Mouse (Mus musculus): ENCODE results near the gene Zfp710. TPM values are rescaled to one million over a fixed set of nuclear protein-coding genes. Genes with fewer than 3 reads are reported as not detected.

The Zfp710 gene
- total RNA-seq, 2 experiments from 2014 or later: 18.4 to 20.2 TPM

DNA sequence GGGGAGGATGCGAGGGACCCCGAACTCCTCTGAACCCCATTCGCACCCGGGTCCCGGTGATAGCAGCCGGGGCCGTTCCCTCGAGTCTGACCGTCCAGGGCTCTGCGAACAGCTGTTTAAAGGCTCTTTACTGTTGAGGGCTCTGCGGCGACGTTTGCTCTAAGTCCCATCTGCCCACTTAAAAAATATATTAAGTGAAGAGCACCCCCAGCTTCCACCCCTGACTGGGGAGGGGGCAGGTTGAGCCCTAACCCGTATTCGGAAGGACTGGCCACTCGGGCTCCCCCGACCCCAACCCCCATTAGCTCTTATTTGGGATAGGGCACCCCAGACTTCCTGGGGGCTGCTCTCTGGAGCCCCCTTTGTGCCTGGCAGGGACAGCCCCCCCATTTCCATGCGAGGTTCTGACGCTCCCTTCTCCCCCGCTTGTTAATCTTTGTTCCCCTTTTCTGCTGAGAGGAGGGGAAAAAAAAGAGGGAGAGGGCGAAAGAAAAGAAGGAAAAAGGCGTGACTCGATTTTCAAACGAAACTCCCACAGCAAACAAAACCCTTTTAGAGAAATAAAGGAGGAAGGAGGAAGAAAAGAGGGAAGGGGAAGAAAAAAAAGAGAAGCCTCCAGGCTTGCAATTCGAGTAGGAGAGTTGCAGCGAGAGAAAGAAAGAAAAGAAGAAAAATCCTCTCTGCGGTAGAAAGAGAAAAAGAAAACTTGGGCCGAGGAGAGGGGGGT is 940 bp downstream of the Zfp710 start:
- DNase-seq (ENCODE audit: low spot score in 2 of 2): no peak
- intact Hi-C loops (cut with DNase I): loop anchor here (2.0 kb wide), 2 partner anchors 59 to 89 kb away; partner anchors contain the start of gene Idh2

DNA sequence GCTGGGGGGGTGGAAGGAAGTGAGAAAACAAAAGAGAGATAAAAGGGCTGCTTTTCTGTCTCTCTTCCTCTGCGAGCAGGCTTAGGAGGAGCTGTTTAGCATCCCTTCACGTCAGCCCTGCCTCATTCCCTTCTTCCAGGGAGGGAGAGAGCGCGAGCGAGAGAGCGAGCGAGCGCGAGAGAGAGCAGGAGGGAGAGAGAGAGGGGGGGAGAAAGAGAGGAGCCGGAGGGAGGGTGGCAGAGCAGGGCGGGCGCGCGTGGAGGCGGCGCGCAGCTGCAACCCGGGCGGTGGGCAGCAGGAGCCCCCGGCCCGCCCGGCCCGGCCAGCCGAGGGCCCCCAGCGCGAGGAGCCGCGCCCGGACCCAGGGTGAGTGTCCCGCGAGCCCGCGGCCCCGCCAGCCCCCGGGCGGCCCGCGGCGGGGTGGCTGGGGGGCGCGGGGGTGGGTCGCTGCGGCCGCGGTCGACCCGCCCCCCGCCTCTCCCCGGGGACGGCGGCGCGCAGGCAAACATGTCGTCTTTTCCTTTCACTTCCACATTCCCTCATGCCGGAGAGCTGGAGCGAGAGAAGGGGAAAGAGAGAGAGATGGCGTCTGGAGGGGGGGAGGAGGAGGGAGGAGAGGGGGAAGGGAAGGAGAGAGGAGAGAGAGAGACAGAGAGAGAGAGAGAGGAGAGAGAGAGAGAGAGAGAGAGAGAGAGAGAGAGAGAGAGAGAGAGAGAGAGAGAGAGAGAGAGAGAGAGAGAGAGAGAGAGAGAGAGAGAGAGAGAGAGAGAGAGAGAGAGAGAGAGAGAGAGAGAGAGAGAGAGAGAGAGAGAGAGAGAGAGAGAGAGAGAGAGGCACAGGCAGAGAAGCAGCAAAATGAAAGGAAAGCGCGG is 1.7 kb downstream of the Zfp710 start:
- intact Hi-C loops (cut with DNase I): loop anchor here (2.0 kb wide), 1 partner anchor 88 kb away; the partner anchor contains the start of gene Idh2
- peak; percentile 53 to 69 for DNase-seq (ENCODE audit: low spot score in 2 of 2)

DNA sequence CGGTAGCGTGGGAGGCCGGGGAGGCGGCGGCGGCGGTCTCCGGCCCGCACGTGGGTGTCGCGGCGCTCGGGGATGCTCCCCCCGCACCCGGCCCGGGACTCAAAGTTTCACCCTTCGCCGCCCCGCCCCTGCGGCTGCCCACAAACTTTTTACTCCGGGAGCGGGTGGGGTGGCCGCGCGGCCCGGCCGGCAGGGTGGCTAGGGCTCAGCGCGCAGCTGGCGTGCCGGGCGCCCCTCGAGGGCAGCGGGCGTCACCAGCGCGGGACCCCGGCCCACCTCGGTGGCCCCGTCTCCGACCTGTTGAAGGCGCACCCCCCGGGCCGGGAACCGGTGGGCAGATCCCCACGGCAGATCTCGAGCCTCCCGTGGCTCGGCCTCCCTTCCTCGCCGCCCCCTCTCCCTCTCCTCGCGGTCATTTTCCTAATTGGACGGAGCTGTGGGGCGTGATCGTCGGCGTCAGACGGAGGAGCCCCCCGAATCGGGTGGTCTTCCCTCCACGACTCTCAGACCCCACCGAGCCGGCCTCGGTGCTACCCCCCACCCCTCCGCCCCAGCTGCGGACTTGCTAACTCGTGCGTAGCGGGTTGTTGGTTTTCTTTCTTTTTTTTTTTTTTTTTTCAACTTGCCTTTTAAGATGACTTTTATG is 2.5 kb downstream of the Zfp710 start:
- intact Hi-C loops (cut with DNase I): loop anchor here (2.0 kb wide), 1 partner anchor 88 kb away; the partner anchor contains the start of gene Idh2
- peak; percentile 56 to 68 for DNase-seq (ENCODE audit: low spot score in 2 of 2)

DNA sequence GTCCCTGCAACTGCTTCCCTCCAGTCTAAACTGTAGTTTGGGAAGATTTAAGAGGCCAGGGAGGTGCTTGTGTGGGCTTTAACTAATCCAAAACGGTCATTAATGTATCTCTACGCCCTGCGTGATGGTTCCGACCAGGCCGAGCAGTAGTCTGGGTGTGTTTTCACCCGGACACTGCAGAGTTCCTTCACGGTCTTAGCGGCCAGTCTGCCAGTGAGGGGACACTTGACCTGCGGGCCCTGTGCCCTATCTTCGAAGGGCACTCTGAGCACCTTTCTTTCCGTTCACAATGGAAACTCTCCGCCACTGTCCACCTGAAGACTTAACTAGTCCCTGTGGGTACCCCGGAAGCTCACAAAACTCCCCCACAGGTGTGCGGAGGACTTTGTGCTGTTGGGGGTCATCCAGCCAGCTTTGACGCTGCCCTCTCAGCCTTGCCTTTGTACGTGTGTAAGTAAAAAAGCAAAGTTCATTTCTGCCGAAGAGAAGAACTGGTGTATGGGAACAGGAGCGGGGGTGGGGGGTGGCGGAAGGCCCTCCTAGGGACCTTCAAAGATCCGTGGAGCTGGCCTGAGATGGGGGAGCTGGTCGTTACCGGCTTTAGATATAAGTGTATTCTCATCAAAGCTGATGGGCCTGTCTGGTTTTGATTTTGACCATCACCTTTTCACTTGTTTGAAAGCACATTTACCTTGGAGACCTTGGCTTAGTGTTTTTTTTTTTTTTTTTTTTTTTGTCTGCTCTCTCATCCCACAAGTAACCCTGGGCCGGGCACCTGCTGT is 3.2 kb downstream of the Zfp710 start:
- DNase-seq (ENCODE audit: low spot score in 2 of 2): no peak
- intact Hi-C loops (cut with DNase I): loop anchor here (2.0 kb wide), 1 partner anchor 87 kb away; the partner anchor contains the start of gene Idh2

DNA sequence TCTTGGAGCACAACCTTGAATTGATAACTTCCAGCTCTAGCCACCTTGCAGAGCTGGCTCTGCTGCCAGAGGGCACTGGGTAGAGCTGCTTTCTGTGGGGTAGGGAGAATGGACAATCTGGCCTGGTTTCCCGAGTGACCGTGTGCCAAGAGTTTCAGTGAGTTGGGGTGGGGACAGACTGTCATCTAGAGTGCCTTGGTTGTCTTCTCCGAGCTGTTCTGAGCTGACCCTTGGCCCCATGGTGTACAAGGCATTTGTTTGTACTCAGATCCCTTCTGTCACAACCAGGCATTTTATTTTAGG is 3.8 kb downstream of the Zfp710 start:
- intact Hi-C loops (cut with DNase I): no loop called here
- DNase-seq (ENCODE audit: low spot score in 2 of 2): no peak

DNA sequence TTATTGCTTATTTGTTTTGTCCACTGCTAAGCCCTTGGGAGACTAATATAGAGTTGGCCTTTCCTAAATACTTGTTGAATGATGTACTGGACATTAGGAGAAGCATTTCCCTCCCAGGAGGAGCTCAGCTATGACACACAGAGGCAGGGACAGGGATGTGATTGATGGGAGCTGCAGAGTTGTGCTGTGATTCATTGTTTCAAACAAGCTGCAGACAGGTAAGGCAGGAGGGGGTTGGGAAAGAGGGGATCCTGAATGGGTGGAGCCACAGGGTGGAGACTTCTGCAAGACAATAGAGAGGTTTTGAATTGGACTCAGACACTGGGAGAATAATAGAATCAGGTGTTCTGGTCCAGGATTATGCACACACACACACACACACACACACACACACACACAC is 5.4 kb downstream of the Zfp710 start:
- DNase-seq (ENCODE audit: low spot score in 2 of 2): no peak
- intact Hi-C loops (cut with DNase I): no loop called here

DNA sequence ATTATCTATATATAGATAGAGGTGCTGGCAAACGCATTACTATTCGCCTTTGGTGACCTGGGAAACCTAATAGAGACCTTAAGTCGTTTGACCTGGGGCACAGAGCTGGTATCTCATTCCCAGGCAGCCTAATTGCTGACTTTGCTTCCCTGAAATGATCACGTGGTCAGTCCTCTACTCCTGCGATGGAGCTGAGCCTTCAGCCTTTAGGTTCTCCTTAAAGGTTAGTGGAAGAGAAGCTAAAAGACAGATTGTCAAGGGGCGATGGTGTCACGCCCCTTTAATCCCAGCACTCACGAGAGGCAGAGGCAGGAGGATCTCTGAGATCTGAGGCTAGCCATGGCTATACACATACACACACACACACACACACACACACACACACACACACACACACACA is 5.9 kb downstream of the Zfp710 start:
- no peak for DNase-seq (ENCODE audit: low spot score in 2 of 2)

DNA sequence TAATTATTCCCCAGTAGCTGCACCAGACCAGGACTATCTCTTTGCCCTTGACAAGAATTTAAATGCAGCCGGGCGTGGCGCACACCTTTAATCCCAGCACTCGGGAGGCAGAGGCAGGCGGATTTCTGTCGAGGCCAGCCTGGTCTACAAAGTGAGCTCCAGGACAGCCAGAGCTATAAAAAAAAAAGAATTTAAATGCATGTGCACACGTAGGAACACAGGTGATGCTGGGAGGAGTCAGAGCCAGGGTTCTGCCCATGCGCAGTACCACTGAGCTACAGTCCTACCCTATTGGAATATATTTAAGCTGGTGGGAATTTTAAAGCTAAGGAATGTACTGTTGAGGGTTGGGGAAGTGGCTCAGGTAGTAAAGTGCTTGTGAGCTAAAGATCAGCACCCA is 6.4 kb downstream of the Zfp710 start:
- intact Hi-C loops (cut with DNase I): no loop called here
- no peak for DNase-seq (ENCODE audit: low spot score in 2 of 2)

More for the DNA sequence above, 5.9 kb downstream of the Zfp710 start:
- intact Hi-C loops (cut with DNase I): no loop called here

DNA sequence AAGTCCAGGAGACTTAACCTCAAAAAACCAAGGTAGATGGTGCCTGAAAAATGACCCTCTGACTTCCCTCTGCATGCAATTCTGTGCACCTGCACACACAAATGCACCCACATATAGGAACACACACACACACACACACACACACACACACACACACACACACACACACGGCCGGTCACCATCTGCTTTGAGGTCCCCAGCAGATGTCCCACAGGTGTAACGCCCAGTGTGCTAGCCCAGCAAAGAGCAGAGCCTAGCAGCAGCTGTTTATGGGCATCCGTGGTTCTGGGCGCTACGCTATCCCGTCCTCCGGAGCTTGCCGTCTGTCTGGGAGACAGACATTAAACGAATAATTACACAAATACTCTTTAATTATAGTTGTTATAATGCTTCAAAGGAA is 6.9 kb downstream of the Zfp710 start:
- intact Hi-C loops (cut with DNase I): no loop called here
- DNase-seq (ENCODE audit: low spot score in 2 of 2): no peak

DNA sequence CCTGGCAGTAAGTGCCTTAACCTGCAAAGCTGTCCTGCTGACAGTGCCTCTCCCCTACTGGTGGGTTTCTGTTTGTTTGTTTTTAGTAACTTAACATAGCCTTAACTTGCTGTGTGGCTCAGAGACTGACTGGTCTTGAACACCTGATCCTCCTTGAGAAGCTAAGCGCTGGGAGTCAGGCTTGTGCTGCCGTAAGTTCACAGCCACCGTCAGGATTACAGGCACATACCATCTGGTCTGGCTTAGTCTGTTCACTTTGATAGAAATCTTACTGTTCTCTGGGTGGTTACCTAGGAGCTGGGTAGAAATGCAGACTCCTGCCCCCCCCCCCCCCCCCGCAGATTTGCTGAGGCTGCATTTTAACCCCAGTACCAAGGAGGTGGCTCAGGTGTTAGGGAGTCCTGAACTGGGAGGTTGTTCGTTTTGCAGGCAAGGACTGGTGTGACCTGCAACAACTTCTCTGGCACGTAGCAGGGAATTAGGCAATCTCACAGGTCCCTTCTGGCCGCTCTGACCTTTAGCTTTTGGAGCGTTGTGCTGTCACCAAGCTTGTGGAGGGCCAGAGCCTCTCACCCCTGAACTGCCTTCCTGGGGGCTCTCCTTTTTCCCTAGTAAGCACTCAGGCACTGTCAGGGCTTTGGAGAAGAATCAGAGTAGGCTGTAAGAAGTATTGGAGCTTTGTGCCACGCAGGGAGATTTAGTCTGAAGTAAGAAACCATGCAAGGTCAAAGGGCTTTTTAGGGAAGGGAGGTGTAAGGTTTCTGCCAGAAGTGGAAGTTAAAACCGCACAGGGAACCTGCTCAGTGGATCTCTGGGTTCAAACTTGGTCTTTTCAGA is 7.8 kb downstream of the Zfp710 start:
- DNase-seq (ENCODE audit: low spot score in 2 of 2): no peak
- intact Hi-C loops (cut with DNase I): no loop called here

DNA sequence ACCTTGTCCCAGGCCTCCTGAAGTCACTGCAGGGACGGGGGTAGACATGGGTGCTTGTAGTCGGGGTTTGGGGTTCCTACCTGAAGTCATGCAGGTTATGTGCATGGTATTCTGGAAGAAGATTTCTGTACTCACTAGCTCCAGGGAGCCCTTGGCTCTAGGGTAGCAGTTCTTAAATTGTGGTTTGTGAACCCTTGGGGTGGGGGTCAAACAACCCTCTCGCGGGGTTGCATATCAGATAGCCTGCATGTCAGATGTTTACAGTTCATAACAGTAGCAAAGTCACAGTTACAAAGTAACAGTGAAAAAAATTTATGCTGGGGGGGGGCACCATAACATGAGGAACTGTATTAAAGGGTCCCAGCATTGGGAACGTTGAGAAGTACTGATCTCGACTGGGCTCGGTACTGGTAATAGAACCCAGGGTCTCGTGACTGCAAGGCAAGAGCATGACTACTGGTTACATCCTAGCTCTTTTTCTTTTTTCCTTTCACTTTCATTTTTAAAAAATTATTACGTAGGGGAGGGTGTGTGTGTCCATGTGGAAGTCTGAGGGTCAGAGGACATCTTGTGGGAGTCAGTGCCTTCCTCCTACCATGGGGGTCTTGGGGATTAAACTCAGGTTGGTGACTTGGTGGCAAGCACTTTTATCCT is 8.6 kb downstream of the Zfp710 start:
- no peak for DNase-seq (ENCODE audit: low spot score in 2 of 2)
- intact Hi-C loops (cut with DNase I): no loop called here

DNA sequence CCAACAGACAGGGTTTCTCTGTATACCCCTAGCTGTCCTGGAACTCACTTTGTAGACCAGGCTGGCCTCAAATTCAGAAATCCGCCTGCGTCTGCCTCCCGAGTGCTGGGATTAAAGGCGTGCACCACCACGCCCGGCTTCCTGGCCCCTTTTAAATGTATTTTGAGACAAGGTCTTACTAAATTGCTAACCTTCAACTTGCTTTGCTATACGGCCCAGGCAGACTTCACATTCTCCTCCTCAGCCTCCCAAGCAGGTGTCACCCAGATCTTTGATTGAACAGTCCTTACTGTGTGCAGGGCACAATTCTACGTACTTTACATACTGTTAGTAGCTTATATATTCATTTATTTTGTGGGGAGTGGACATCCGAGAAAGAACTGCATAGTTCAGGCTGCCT is 9.2 kb downstream of the Zfp710 start:
- no peak for DNase-seq (ENCODE audit: low spot score in 2 of 2)
- intact Hi-C loops (cut with DNase I): no loop called here

DNA sequence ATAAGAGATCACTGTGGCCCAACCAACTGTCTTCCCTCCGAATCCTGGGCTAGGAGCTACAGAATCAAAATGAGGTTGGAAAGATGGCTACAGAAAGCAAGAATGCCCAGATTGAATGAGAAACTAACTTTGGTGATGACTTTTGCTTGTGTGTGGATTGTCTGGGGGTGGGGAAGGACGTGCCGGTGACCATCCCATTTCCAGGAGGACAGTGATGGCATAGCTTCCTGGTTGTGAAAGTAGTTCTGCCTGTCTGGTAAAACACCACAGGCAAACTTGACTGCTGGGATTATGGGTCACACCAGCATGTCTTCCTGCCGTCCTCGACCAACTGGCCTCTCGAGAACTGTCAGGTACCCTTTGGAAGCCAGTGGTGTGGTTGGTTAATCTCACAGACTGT is 10.5 kb downstream of the Zfp710 start:
- intact Hi-C loops (cut with DNase I): no loop called here

DNA sequence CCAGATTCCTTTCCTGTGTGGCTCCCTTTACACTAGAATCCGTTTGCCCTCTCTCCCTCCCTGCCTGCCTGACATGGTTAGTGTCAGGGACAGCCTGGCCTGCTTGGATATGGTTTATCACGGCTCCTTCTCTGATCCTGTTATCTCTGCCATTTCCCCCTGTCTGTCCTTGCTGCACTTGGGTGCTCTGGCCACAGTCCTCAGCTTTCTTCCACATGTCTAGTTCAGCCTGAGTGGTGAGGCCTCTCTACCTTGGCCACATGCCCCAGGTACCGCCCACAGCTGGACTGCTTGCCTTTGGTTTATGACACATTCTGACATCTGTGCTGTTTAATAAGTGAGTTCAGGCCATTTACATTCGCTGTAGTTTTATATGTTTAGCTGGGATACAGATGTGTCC is 11.1 kb downstream of the Zfp710 start:
- intact Hi-C loops (cut with DNase I): no loop called here
- DNase-seq (ENCODE audit: low spot score in 2 of 2): no peak

More for the DNA sequence above, 10.5 kb downstream of the Zfp710 start:
- DNase-seq (ENCODE audit: low spot score in 2 of 2): no peak

DNA sequence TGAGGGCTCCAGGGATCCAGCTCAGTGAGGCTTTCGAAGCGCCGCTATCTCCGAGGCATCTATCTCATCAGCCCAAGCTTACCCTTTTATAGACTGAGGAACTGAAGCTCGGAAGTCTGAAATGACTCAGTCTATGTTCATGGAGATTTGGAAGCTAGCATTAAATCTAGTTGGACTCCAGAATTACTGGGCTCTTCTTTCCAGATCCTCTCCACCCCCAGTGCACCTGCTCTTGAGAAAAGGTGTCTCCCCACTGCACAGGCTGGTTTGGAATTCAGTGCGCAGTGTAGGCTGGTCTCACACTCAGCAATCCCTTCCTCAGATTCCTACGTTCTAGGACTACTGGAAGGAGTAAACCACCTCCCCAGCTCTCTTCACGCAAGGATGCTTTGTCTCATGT is 15.1 kb downstream of the Zfp710 start:
- DNase-seq (ENCODE audit: low spot score in 2 of 2): peak in 1 of 2 experiments; percentile 46
- intact Hi-C loops (cut with DNase I): no loop called here

DNA sequence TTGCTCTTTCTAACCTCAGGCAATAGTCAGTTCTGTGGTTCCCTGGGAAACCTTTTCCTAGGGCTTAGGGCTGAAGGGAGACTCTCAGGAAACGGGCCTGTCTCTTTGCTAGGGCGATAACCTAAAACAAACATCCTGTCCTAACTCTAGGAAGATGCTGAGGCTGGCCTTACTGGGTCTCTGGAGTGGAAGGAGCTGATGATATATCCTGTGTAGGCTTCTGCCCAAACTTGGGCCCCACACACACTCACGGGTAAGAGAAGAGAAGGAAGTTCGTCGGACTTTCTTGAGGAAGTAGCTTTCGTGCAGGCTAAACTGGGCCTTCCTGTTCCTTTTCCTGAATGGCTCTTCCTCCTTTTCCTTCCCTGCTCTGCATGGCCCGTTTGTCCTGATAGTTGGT is 19.6 kb downstream of the Zfp710 start:
- DNase-seq (ENCODE audit: low spot score in 2 of 2): no peak
- intact Hi-C loops (cut with DNase I): no loop called here

DNA sequence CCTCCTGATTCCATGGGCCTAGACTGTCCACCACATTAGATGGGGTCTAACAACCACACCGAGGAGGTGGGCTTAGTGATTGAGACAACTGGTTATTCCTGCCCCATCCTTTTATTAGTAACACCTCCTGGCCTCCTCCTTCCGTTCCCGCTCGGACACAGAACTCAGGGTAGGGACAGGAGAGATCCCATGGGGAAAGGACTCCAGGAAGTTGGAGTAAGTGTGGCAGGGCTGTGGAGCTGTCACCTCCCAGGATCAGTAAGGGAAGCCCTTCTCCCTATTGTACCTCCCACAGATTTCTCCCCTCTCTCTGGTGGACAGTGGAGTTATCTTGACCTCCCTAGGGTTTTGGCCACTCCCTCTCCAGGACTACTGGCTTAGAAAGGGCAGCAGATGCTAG is 22.4 kb downstream of the Zfp710 start:
- intact Hi-C loops (cut with DNase I): no loop called here
- no peak for DNase-seq (ENCODE audit: low spot score in 2 of 2)

DNA sequence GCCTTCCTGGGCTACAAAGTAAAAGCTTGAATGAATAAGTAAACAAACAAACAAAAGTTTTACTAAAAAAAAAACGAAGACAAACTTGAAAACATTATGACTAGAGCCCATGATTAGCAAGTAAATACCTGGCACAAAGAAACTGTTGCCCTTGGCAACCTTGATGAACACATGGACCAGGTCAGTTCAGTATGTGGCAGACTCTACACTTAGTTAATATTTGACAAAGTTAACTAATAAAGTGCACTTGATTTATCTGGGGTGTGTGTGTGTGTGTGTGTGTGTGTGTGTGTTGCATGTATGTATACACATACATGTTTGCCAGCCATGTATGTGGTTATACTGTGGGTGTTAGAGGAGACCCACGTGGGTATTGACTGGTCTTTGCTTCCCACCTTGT is 25.1 kb downstream of the Zfp710 start:
- no peak for DNase-seq (ENCODE audit: low spot score in 2 of 2)
- intact Hi-C loops (cut with DNase I): no loop called here
